Mouse (Mus musculus): ENCODE data around the gene Rps6kb1.
"Not testable (repeated sequence)": the region's sequence is repeated elsewhere in the genome, so short reads cannot be mapped to it uniquely, and the experiment has no call there.

The Rps6kb1 gene

GRCm38 (mm10) chr11:86473576-86473975 is 71.0 kb downstream of the Rps6kb1 start:
- in situ Hi-C loops (cut with MboI, MseI) = no loop called here

- in situ Hi-C loops (cut with MboI, MseI) = no loop called here
These were observed 71.8 kb downstream of the Rps6kb1 start for GRCm38 (mm10) chr11:86472771-86473171.

- in situ Hi-C loops (cut with MboI, MseI) = no loop called here
These were observed 72.8 kb downstream of the Rps6kb1 start for GRCm38 (mm10) chr11:86471785-86472184.

- in situ Hi-C loops (cut with MboI, MseI) = no loop called here
These were observed 75.6 kb downstream of the Rps6kb1 start for GRCm38 (mm10) chr11:86468971-86469370.

- in situ Hi-C loops (cut with MboI, MseI) = no loop called here
These were observed 76.3 kb downstream of the Rps6kb1 start for GRCm38 (mm10) chr11:86468345-86468744.

DNA sequence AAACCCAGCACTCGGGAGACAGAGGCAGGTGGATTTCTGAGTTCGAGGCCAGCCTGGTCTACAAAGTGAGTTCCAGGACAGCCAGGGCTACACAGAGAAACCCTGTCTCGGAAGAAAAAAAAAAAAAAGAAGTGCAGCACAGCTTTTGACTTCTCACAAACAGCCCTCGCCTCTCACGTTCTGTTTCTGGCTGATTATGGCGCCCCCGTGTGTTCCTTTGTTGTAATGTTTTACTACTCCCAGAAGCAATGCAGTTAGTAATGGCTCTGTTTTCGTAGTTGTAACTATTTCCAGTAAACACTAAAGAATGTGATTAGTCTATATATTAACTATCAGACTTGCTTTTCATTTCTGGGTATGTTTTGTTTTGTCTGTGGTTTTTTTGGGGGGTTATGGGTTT is 80.3 kb downstream of the Rps6kb1 start:
- in situ Hi-C loops (cut with MboI, MseI) = not testable (repeated sequence)

GRCm38 (mm10) chr11:86462579-86462978 is 82.0 kb downstream of the Rps6kb1 start:
- in situ Hi-C loops (cut with MboI, MseI) = no loop called here

- in situ Hi-C loops (cut with MboI, MseI) = no loop called here
These were observed 85.7 kb downstream of the Rps6kb1 start for GRCm38 (mm10) chr11:86458866-86459265.

DNA sequence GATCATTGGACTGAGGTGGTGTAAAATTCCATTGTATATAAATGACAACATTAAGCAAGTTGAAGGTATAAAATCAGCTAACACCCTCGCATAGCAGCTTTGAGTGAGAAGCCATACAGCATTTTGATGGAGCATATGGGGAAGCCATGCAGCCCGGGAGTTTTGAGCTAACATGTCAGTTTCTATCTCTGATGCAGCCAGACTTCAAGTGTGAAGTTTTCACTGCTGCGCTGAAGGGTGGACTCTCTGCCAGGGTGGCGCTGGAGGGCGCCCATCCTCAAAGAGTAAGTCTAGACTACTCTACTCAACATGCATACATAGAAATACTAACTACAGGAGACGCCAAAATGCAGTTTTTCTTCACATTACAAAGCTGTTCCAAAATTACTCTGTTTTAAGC is 87.1 kb downstream of the Rps6kb1 start:
- in situ Hi-C loops (cut with MboI, MseI) = no loop called here

GRCm38 (mm10) chr11:86453991-86454390 is 90.6 kb downstream of the Rps6kb1 start:
- in situ Hi-C loops (cut with MboI, MseI) = no loop called here
